Mouse (Mus musculus) cerebellum, adult (tissue): Measurements from ENCODE around the gene Nupr1.

Source experiments
- ATAC-seq: cut with Nextera tagmentation; 2 replicates; pipeline ENCODE4 v1.9.2; 2017; ENCODE audit warnings: mild to moderate bottlenecking, moderate library complexity, mixed read lengths; ENCODE audit not compliant: insufficient number of reproducible peaks, low FRiP score, low TSS enrichment

Gene Nupr1

GRCm38 (mm10) chr7:126630824-126631518 lies at the start of gene Nupr1:
Nupr1 (minus strand) TSS chr7:126630861.
- ATAC-seq: no peak

GRCm38 (mm10) chr7:126679683-126680082 lies 49.0 kb upstream of the Nupr1 start:
- ATAC-seq: no peak

GRCm38 (mm10) chr7:126678545-126679341 lies 48.1 kb upstream of the Nupr1 start:
- no peak for ATAC-seq

- no peak for ATAC-seq
Measured at GRCm38 (mm10) chr7:126676631-126677220, 46.1 kb upstream of the Nupr1 start.

GRCm38 (mm10) chr7:126676207-126676606 lies 45.5 kb upstream of the Nupr1 start, which contains the start of gene Sult1a1:
Sult1a1 (minus strand) TSS chr7:126676432.
- ATAC-seq: no peak

GRCm38 (mm10) chr7:126675104-126675503 lies 44.4 kb upstream of the Nupr1 start:
- no peak for ATAC-seq

GRCm38 (mm10) chr7:126672111-126672510 lies 41.5 kb upstream of the Nupr1 start:
- no peak for ATAC-seq

- no peak for ATAC-seq
Measured at GRCm38 (mm10) chr7:126670152-126670551, 39.5 kb upstream of the Nupr1 start.

- no peak for ATAC-seq
Measured at GRCm38 (mm10) chr7:126668452-126668851, 37.8 kb upstream of the Nupr1 start.

- no peak for ATAC-seq
Measured at GRCm38 (mm10) chr7:126667495-126668090, 36.9 kb upstream of the Nupr1 start.

- no peak for ATAC-seq
Measured at GRCm38 (mm10) chr7:126665269-126665668, 34.6 kb upstream of the Nupr1 start.

GRCm38 (mm10) chr7:126663646-126664045 lies 33.0 kb upstream of the Nupr1 start:
- ATAC-seq: no peak

- no peak for ATAC-seq
Measured at GRCm38 (mm10) chr7:126659771-126660170, 29.1 kb upstream of the Nupr1 start.

- no peak for ATAC-seq
Measured at GRCm38 (mm10) chr7:126657522-126657921, 26.9 kb upstream of the Nupr1 start.

- no peak for ATAC-seq
Measured at GRCm38 (mm10) chr7:126655695-126656094, 25.0 kb upstream of the Nupr1 start.

GRCm38 (mm10) chr7:126653991-126654390 lies 23.3 kb upstream of the Nupr1 start:
- ATAC-seq: no peak

- ATAC-seq: no peak
Measured at GRCm38 (mm10) chr7:126650852-126651251, 20.2 kb upstream of the Nupr1 start.

- ATAC-seq: peak; percentile 93
Measured at GRCm38 (mm10) chr7:126649231-126650051, 18.8 kb upstream of the Nupr1 start, which contains the start of gene Sgf29. Sgf29 (plus strand) TSS chr7:126649309.

- no peak; the same call in 1 of the 2 replicates for ATAC-seq
Measured at GRCm38 (mm10) chr7:126648486-126648885, 17.8 kb upstream of the Nupr1 start.

GRCm38 (mm10) chr7:126645708-126646107 lies 15.0 kb upstream of the Nupr1 start:
- no peak for ATAC-seq
